In genomic region chr12:37654256-37654655, GRCm38 (mm10) we compare ENCODE assay signal across 30 mouse cellular contexts.
"Had no signal": no experiment of that assay in that cellular context is flagged by ENCODE, and none has a peak within 500 bp of the region (broad histone marks: within the 10 kb centered on the region; RNA-seq: fewer than 3 reads in every experiment).

No protein-coding gene starts in this region.

- H3K27ac ChIP-seq: heart, embryonic 13.5 days; heart, embryonic 15.5 days; hindbrain, embryonic 10.5 days; hindbrain, embryonic 12.5 days; hindbrain, embryonic 13.5 days; hindbrain, embryonic 14.5 days; hindbrain, embryonic 15.5 days; hindbrain, postnatal 0 days; intestine, embryonic 15.5 days; kidney, embryonic 15.5 days; kidney, postnatal 0 days; layer of hippocampus, adult 2 months; left cerebral cortex, adult 2 months had no signal

- H3K4me3 ChIP-seq: heart, embryonic 12.5 days; heart, embryonic 13.5 days; heart, embryonic 15.5 days; hindbrain, embryonic 10.5 days; hindbrain, embryonic 12.5 days; hindbrain, embryonic 13.5 days; hindbrain, embryonic 15.5 days; intestine, embryonic 15.5 days; kidney, embryonic 15.5 days; layer of hippocampus, adult 2 months; left cerebral cortex, adult 2 months had no signal

- DNase-seq: heart, postnatal 10 days; heart, postnatal 14 days; heart, postnatal 36 days; heart, postnatal 4 days; kidney, adult 11 months; kidney, adult 18-20 months; kidney, adult 2 months; kidney, adult 8-10 months; kidney, adult 9 months; kidney, postnatal 10 days; kidney, postnatal 14 days; kidney, postnatal 25 days; kidney, postnatal 36 days; kidney, postnatal 4 days; layer of hippocampus, adult 9-11 months; layer of hippocampus, postnatal 36 days had no signal

- H3K36me3 ChIP-seq: heart, embryonic 12.5 days; heart, embryonic 13.5 days; heart, embryonic 15.5 days; hindbrain, embryonic 10.5 days; hindbrain, embryonic 12.5 days; hindbrain, embryonic 13.5 days; hindbrain, embryonic 15.5 days; intestine, embryonic 15.5 days; kidney, embryonic 15.5 days had no signal

- H3K9ac ChIP-seq: heart, embryonic 12.5 days; heart, embryonic 13.5 days; heart, embryonic 15.5 days; hindbrain, embryonic 12.5 days; hindbrain, embryonic 13.5 days; hindbrain, embryonic 14.5 days; hindbrain, embryonic 15.5 days; intestine, embryonic 15.5 days; kidney, embryonic 15.5 days had no signal

- H3K4me1 ChIP-seq: heart, embryonic 12.5 days; heart, embryonic 13.5 days; heart, embryonic 15.5 days; hindbrain, embryonic 10.5 days; hindbrain, embryonic 12.5 days; hindbrain, embryonic 13.5 days; hindbrain, embryonic 15.5 days; intestine, embryonic 15.5 days; kidney, embryonic 15.5 days had no signal

- H3K9me3 ChIP-seq: heart, embryonic 15.5 days; hindbrain, embryonic 10.5 days; hindbrain, embryonic 12.5 days; hindbrain, embryonic 13.5 days; hindbrain, embryonic 15.5 days; intestine, embryonic 15.5 days; kidney, embryonic 15.5 days had no signal
